Mouse (Mus musculus) gastrocnemius, adult 2 months (tissue): ENCODE measurements around the gene Anxa6. TPM values are rescaled to one million over a fixed set of nuclear protein-coding genes. Genes with fewer than 3 reads are reported as not detected.

ENCODE experiments used
- DNase-seq: peaks from one replicate; pipeline ENCODE4 v3.0.0; 2022
- H3K27ac ChIP-seq: fragments of 200-600 bp; 2 replicates; pipeline ENCODE4 v1.8.1; 2022; ENCODE audit warnings: mild to moderate bottlenecking
- H3K4me3 ChIP-seq: fragments of 200-600 bp; 2 replicates; pipeline ENCODE4 v1.8.1; 2022; ENCODE audit warnings: mild to moderate bottlenecking, moderate library complexity
- CTCF ChIP-seq: fragments of 200-600 bp; IDR thresholded peaks from 2 replicates; pipeline ENCODE4 v1.8.1; 2022; ENCODE audit warnings: antibody characterized with exemption, mild to moderate bottlenecking, moderate library complexity
- intact Hi-C: fragments of 180-260 bp; cut with DNase I; formaldehyde crosslinking; loops from one replicate; pipeline ENCODE4 v1.15.1; 2025
- total RNA-seq, 2 experiments: library from RNA; stranded (reverse); gene quantifications; 2 replicates each; pipeline ENCODE4 v1.2.3; 2021

Anxa6 gene
- total RNA-seq, 2 experiments from 2014 or later, result 166 to 187 TPM

DNA sequence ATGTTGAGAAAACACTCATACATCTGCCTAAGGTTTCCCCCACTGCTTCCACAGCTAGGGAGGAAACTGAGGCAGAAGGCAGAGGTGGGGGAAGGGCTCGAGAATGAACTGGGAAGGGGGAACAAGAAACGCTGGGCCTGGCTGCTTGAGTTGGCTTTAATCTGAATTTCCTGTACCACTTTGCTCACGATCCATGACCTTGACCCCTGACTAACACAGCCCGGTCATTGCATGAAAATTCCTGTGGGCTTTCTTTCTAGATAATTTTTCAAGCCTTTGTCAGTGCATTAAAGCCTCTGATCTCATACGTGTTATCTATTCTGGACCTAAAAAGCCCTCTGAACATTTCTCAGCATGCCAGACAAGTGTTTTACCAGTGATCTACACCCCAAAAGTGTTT lies 29.6 kb upstream of the Anxa6 start:
- Histone ChIP-seq H3K4me3 (no peak overlapping the region), H3K27ac (peak overlapping the region; percentile 24; the same call in 1 of the 2 replicates)
- intact Hi-C loops, result no loop called here
- no peak for TF ChIP-seq CTCF
- no peak for DNase-seq

DNA sequence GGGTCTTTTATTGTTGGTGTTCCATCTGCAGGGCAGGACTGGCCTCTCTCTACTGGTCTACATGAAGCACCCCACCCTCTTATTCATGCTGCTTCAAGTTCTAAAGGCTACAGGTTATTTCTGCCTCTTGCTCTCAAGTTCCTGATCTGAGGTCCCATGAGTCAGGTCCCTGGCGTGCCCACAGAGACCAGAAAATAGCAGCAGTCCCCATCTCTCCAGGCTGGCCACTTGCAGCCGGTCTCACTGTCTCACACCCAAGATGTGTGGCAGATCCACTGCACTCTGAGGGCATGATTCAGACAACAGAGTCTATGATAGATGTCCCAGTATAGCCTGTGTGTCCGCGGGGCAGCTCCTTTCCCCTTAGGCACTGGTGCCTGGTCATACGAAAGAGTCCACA lies 27.6 kb upstream of the Anxa6 start:
- H3K27ac ChIP-seq, result peak overlapping the region; percentile 83
- intact Hi-C loops, result no loop called here
- no peak for TF ChIP-seq CTCF
- peak overlapping the region; percentile 2; the same call in 1 of the 2 replicates for H3K4me3 ChIP-seq
- peak; percentile 64 for DNase-seq

GRCm38 (mm10) chr11:55057511-55057910 lies 24.3 kb upstream of the Anxa6 start:
- no peak for DNase-seq
- intact Hi-C loops, result no loop called here
- Histone ChIP-seq H3K4me3 (no peak overlapping the region), H3K27ac (no peak overlapping the region)
- peak; percentile 37 for TF ChIP-seq CTCF

DNA sequence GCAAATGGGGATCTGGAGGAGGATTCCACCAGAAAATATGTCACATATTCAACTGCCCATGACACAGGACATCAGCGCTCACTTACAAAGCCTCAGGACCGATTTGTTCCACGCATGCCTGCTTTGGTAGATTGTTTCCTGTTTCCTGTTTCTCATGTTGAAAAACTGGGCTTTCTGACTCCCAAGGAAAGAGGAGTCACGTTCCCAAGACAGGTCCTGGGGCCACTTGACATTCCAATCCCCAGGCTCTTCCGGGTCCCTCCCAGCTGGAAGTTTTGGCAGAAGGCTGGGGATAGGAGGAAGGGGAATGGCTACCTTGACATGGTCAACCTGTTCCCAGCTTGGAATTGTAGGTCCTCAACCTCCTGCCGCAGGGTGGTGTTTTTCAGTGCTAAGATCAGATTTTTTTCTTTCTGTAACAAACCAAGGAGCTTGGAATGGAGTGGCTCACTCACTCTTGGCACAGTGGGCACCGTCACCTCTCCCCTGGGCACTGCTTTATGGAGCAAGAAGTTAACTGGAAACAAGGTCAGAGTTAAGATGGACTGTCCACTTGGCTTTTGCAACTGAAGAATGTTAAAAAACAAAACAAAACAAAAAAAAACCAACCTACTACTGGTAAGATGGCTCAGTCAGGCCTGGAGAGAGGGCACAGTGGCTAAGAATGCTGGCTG lies 17.7 kb upstream of the Anxa6 start:
- no peak for DNase-seq
- intact Hi-C loops, result no loop called here
- no peak for TF ChIP-seq CTCF
- Histone ChIP-seq H3K4me3 (no peak overlapping the region), H3K27ac (no peak overlapping the region; the same call in 1 of the 2 replicates)

- intact Hi-C loops, result loop anchor here (1.0 kb wide), 1 partner anchor 41 kb away; no protein-coding TSS in a partner anchor
- Histone ChIP-seq H3K4me3 (no peak overlapping the region), H3K27ac (no peak overlapping the region)
- DNase-seq, result peak; percentile 82
- peak; percentile 82 for TF ChIP-seq CTCF
Measured at GRCm38 (mm10) chr11:55046600-55046999, 13.4 kb upstream of the Anxa6 start.

DNA sequence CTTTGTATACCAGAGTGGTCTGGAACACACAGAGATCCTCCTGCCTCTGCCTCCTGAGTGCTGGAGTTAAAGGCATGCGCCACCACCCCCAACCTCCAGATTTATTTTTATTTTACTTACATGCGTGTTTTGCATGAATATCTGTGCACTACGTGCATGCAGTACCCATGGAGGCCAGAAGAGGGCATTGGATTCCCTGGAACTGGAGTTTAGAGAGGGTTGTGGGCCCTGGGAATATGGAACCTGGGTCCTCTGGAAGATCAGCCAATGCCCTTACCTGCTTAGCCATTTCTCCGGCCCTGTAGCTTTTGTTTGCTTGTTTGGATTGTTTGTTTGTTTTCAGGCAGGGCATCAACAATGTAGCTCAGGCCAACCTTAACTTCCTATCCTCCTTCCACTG lies 8.1 kb upstream of the Anxa6 start:
- TF ChIP-seq CTCF, result peak; percentile 63
- Histone ChIP-seq H3K4me3 (no peak overlapping the region), H3K27ac (no peak overlapping the region)
- DNase-seq, result no peak
- intact Hi-C loops, result no loop called here

- DNase-seq, result peak; percentile 86
- intact Hi-C loops, result loop anchor here (1.0 to 5.0 kb wide), 2 partner anchors 41 to 107 kb away; no protein-coding TSS in a partner anchor
- Histone ChIP-seq H3K27ac (no peak overlapping the region), H3K4me3 (no peak overlapping the region)
- TF ChIP-seq CTCF, result peak; percentile 91
Measured at GRCm38 (mm10) chr11:55039591-55039990, 6.3 kb upstream of the Anxa6 start.

- H3K27ac ChIP-seq, result no peak overlapping the region
- no peak for DNase-seq
- intact Hi-C loops, result loop anchor here (5.0 kb wide), 1 partner anchor 104 kb away; no protein-coding TSS in a partner anchor
- H3K4me3 ChIP-seq, result no peak overlapping the region
- no peak for TF ChIP-seq CTCF
Measured at GRCm38 (mm10) chr11:55036601-55037000, 3.4 kb upstream of the Anxa6 start.

GRCm38 (mm10) chr11:55032286-55032685 lies 959 bp downstream of the Anxa6 start:
- intact Hi-C loops, result loop anchor here (2.0 kb wide), 1 partner anchor 15 kb away; no protein-coding TSS in a partner anchor
- DNase-seq, result no peak
- peak overlapping the region; percentile 96 for H3K27ac ChIP-seq
- peak overlapping the region; percentile 73 for H3K4me3 ChIP-seq
- no peak for TF ChIP-seq CTCF

DNA sequence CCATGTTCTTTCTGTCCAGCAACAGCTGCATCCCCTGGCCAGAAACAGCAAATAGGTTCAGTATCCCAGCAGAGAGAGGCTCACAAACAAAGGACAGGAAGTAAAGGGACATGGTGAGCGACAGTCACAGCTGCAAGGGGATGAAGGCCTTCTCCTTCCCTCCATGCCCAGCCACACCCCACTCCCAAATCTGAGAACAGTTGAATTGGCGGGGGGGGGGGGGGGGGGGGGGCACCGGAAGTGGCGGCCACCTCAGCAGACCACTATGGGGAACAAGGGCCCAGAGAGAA lies 1.3 kb downstream of the Anxa6 start:
- peak overlapping the region; percentile 73 for H3K4me3 ChIP-seq
- peak overlapping the region; percentile 96 for H3K27ac ChIP-seq
- DNase-seq, result no peak
- intact Hi-C loops, result loop anchor here (2.0 kb wide), 1 partner anchor 15 kb away; no protein-coding TSS in a partner anchor
- TF ChIP-seq CTCF, result no peak

DNA sequence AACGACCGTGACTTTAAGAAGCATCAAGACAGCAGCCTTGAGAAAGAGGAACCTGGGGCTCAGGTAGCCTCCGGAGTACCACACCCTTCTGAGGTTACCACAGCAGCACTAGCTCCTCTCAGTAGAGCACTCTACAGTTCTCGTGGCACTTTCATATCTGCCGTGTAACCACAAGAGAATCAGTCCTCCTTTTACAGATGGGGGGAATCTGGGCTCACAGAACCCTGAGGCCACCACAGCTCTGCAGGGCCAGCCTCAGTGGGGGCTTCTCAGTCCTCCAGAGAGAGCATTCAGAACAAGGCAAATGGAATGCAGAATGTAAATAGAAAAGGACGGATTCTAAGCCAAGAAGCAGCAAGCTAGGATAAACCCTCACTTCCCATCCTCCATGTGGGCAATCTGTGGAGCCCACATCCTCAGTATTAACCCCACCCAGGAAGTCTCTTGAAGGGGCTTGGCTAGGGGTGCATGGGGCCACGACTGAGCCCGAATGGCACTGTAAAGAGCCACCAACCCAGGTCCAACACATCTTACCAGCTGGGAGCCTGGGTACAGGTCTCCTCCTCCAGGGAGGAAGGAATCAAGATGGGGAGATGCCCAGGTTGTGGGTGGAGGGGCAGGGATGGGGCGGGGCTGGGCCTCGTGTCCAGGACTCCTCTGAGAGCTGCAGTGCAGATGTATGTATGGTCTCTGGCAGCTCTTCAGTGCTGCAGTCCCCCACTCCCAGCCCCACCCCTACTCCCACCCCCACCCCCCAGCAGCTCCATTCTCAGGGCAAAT lies 1.8 kb downstream of the Anxa6 start:
- TF ChIP-seq CTCF, result no peak
- Histone ChIP-seq H3K27ac (peak overlapping the region; percentile 96), H3K4me3 (peak overlapping the region; percentile 73)
- intact Hi-C loops, result no loop called here
- DNase-seq, result no peak

DNA sequence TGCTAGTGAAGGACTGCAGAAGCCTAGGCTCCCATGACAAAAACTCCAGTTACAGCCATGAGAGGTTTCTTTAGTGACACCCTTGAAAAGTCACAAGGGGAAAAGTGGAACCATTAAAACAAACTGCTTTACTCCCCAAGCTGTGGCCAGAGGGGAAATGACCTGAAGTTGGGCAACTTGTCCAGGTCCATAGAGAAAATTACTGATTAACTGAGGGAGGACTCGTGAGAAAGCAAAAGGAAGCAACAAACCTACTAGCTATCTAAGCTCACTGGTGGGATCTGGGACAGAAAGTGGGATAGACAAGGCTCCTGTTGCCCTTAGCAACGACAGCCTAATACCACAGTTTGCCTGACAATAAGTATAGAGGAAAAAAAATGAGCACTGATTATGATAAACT lies 4.7 kb downstream of the Anxa6 start:
- DNase-seq, result no peak
- intact Hi-C loops, result no loop called here
- no peak overlapping the region for H3K4me3 ChIP-seq
- TF ChIP-seq CTCF, result no peak
- peak overlapping the region; percentile 90 for H3K27ac ChIP-seq

GRCm38 (mm10) chr11:55027204-55027855 lies 5.9 kb downstream of the Anxa6 start:
- DNase-seq, result no peak
- intact Hi-C loops, result no loop called here
- TF ChIP-seq CTCF, result no peak
- Histone ChIP-seq H3K27ac (peak overlapping the region; percentile 90), H3K4me3 (no peak overlapping the region)
